Mouse (Mus musculus) MEL (cell line): ENCODE data around the gene Gsk3b.

ENCODE experiments used
- CTCF ChIP-seq, 3 experiments: IDR thresholded peaks in 2 of 3; conservative IDR thresholded peaks in 1 of 3; 2 replicates each; pipeline ENCODE4 v1.5.1; 2011 to 2012; ENCODE audit warnings: low read length in 3 of 3, low read depth in 2 of 3, mild to moderate bottlenecking in 2 of 3, improper control_type of control experiment in 1 of 3, inconsistent platforms in 1 of 3, mixed read lengths in 1 of 3, moderate library complexity in 1 of 3; ENCODE audit not compliant: control insufficient read depth in 1 of 3, insufficient read depth in 1 of 3, poor library complexity in 1 of 3, severe bottlenecking in 1 of 3
- EP300 ChIP-seq, 2 experiments: IDR thresholded peaks; 2 replicates each; pipeline ENCODE4 v1.6.1; 2011; ENCODE audit warnings: improper control_type of control experiment in 2 of 2, low read length in 2 of 2, low read depth in 1 of 2, mild to moderate bottlenecking in 1 of 2
- ETS1 ChIP-seq: IDR thresholded peaks from 2 replicates; pipeline ENCODE4 v1.6.1; 2012; ENCODE audit warnings: low read depth, mild to moderate bottlenecking, inconsistent platforms, low read length, improper control_type of control experiment, moderate library complexity
- MAX ChIP-seq: IDR thresholded peaks from 2 replicates; pipeline ENCODE4 v1.6.1; 2011; ENCODE audit warnings: low read length, improper control_type of control experiment
- NRF1 ChIP-seq: IDR thresholded peaks from 2 replicates; pipeline ENCODE4 v1.6.1; 2014; ENCODE audit warnings: low read depth, mild to moderate bottlenecking, inconsistent platforms, low read length, improper control_type of control experiment, moderate library complexity; ENCODE audit not compliant: poor library complexity, insufficient read depth, severe bottlenecking
- POLR2A ChIP-seq, 2 experiments: IDR thresholded peaks; 2 replicates each; pipeline ENCODE4 v1.6.1; 2011 to 2012; ENCODE audit warnings: low read length in 2 of 2, mild to moderate bottlenecking in 2 of 2, control low read depth in 1 of 2, improper control_type of control experiment in 1 of 2, low read depth in 1 of 2, moderate library complexity in 1 of 2; ENCODE audit not compliant: control insufficient read depth in 1 of 2, insufficient read depth in 1 of 2, poor library complexity in 1 of 2
- POLR2AphosphoS2 ChIP-seq: IDR thresholded peaks from 2 replicates; pipeline ENCODE4 v1.6.1; 2011; ENCODE audit warnings: low read length, improper control_type of control experiment
- TAL1 ChIP-seq: IDR thresholded peaks from 2 replicates; pipeline ENCODE4 v1.6.1; 2012; ENCODE audit warnings: mild to moderate bottlenecking, inconsistent platforms, low read length, moderate library complexity, mixed read lengths
- USF1 ChIP-seq: IDR thresholded peaks from 2 replicates; pipeline ENCODE4 v1.6.1; 2014; ENCODE audit warnings: low read depth, mild to moderate bottlenecking, inconsistent platforms, low read length, improper control_type of control experiment, moderate library complexity

- TF ChIP-seq EP300 (IDR thresholded peaks at IDR 0.05; ENCODE audit: low read depth in 1 of 2, low read length in 2 of 2) (no peak), CTCF (IDR thresholded peaks at IDR 0.05 in 2 of 3, conservative IDR thresholded peaks at IDR 0.05 in 1 of 3; ENCODE audit: control insufficient read depth in 1 of 3, insufficient read depth in 1 of 3, low read depth in 2 of 3, low read length in 3 of 3, poor library complexity in 1 of 3, severe bottlenecking in 1 of 3) (no peak), POLR2A (IDR thresholded peaks at IDR 0.05; ENCODE audit: control insufficient read depth in 1 of 2, insufficient read depth in 1 of 2, low read depth in 1 of 2, low read length in 2 of 2, poor library complexity in 1 of 2) (no peak), POLR2AphosphoS2 (no peak), ETS1 (no peak), USF1 (no peak), MAX (no peak), NRF1 (no peak), TAL1 (no peak)
Measured at GRCm38 (mm10) chr16:38282559-38283160, 193.9 kb downstream of the Gsk3b start.
